Mouse (Mus musculus) midbrain, embryonic 11.5 days (tissue): ENCODE measurements around the gene Usp36. TPM values are rescaled to one million over a fixed set of nuclear protein-coding genes. Genes with fewer than 3 reads are reported as not detected.

Experiments
- ATAC-seq: fragments of 200-750 bp; cut with Nextera tagmentation; 2 replicates; pipeline ENCODE4 v1.8.0; 2017; ENCODE audit warnings: moderate TSS enrichment, moderate library complexity; ENCODE audit not compliant: low FRiP score
- DNase-seq: peaks from one replicate; pipeline ENCODE4 v3.0.0; 2015; ENCODE audit warnings: low spot score; ENCODE audit errors: missing footprints
- H3K27ac ChIP-seq: fragments of 300-500 bp; sonication (generic); 2 replicates; pipeline ENCODE4 v1.5.1; 2014; ENCODE audit warnings: low read depth, low read length
- H3K27me3 ChIP-seq: fragments of 300-500 bp; sonication (generic); 2 replicates; pipeline ENCODE4 v1.6.1; 2014; ENCODE audit warnings: mild to moderate bottlenecking, low read length, moderate library complexity, mixed read lengths; ENCODE audit not compliant: control insufficient read depth, insufficient read depth
- H3K36me3 ChIP-seq: fragments of 300-500 bp; sonication (generic); 2 replicates; pipeline ENCODE4 v1.6.1; 2014; ENCODE audit warnings: mild to moderate bottlenecking, low read length, moderate library complexity, mixed read lengths; ENCODE audit not compliant: control insufficient read depth, insufficient read depth
- H3K4me1 ChIP-seq: fragments of 300-500 bp; sonication (generic); 2 replicates; pipeline ENCODE4 v1.6.1; 2014; ENCODE audit warnings: low read length; ENCODE audit not compliant: control insufficient read depth, insufficient read depth
- H3K4me2 ChIP-seq: fragments of 300-500 bp; sonication (generic); 2 replicates; pipeline ENCODE4 v1.6.1; 2014; ENCODE audit warnings: mild to moderate bottlenecking, moderate library complexity
- H3K4me3 ChIP-seq: fragments of 300-500 bp; sonication (generic); 2 replicates; pipeline ENCODE4 v1.5.1; 2014; ENCODE audit warnings: low read depth, low read length
- H3K9ac ChIP-seq: fragments of 300-500 bp; sonication (generic); 2 replicates; pipeline ENCODE4 v1.6.1; 2014; ENCODE audit warnings: low read length
- H3K9me3 ChIP-seq: fragments of 300-500 bp; sonication (generic); 2 replicates; pipeline ENCODE4 v1.6.1; 2016; ENCODE audit warnings: low read length; ENCODE audit not compliant: control insufficient read depth
- WGBS: fragments of 180-500 bp; shearing (Covaris S2); extraction: QIAGEN DNeasy Blood & Tissue Kit; methylation state at CpG from one replicate; pipeline ENCODE4 v1.1.7; 2014; 5-methylcytosine and 5-hydroxymethylcytosine counted together
- polyA plus RNA-seq: library from polyadenylated mRNA; unstranded; fragments of >200 nt; fragmentation: Nextera tagmentation; extraction: Ambion mirVana; gene quantifications from 2 replicates; pipeline ENCODE4 v1.2.1, GENCODE M21; 2014

Gene Usp36
- polyA plus RNA-seq, 1 experiment from 2014 or later: 9.0 TPM

DNA sequence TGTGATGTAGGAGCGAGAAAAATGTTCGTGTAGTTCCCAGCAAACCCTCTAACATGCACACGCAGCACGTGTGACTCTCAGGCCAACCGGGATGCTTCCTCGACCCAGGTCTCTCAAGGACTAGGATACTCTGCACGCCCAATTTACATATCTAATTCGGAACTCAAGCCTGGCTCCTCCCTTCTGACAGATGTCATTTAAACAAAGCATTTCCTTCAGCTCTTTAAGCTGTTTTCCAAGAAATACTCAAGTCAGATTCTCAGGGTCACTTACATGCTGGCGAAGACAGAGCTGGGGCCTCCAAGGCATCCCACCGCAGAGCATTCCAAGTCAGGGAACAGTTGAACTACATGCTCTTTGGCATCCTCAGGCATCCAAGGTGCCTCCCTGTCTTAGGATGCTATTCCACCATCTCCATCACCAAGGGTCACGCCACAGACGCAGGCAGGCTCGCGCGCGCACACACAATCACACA lies 970 bp downstream of the Usp36 start:
- Histone ChIP-seq H3K27ac (no peak overlapping the region), H3K27me3 (no peaks in the 10 kb centered on the region), H3K9me3 (no peaks in the 10 kb centered on the region), H3K4me3 (peak overlapping the region; percentile 66), H3K36me3 (peaks cover 15% of the 10 kb centered on the region; the same call in 1 of the 2 replicates), H3K9ac (peak overlapping the region; percentile 76), H3K4me1 (peaks cover 17% of the 10 kb centered on the region), H3K4me2 (peak overlapping the region; percentile 94)
- WGBS: under 1% methylated on average over 16 of the region's 16 CpGs
- ATAC-seq: no peak
- DNase-seq: peak; percentile 90

GRCm38 (mm10) chr11:118287573-118287972 lies 2.5 kb downstream of the Usp36 start:
- no peak overlapping the region for H3K9ac ChIP-seq
- no peaks in the 10 kb centered on the region for H3K27me3 ChIP-seq
- H3K36me3 ChIP-seq: peaks cover 19% of the 10 kb centered on the region
- no peak overlapping the region for H3K27ac ChIP-seq
- DNase-seq (no peak), ATAC-seq (no peak)
- no peak overlapping the region for H3K4me2 ChIP-seq
- WGBS: 96% methylated on average over 9 of the region's 9 CpGs
- peaks cover 16% of the 10 kb centered on the region for H3K4me1 ChIP-seq
- no peaks in the 10 kb centered on the region for H3K9me3 ChIP-seq
- no peak overlapping the region for H3K4me3 ChIP-seq

DNA sequence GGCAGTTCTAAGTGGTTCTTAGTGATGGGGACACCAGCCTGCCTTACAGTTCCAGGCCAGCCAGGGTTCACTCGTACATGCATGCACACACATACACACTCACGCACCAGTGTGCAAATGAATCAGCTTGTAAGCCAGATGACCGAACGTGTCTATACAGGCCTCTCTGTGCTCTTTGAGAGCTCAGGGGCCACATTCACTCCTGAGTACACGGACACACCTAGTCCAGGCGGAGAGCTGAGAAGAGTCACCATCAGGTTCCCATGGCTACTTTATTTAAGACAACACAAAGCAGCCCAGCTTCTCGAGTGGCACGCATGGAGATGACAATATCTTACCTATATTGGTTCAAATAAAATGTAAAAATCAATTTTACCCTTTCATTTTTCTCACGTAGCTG lies 3.6 kb downstream of the Usp36 start:
- peaks cover 23% of the 10 kb centered on the region for H3K36me3 ChIP-seq
- H3K27ac ChIP-seq: no peak overlapping the region
- no peak overlapping the region for H3K4me2 ChIP-seq
- H3K9me3 ChIP-seq: no peaks in the 10 kb centered on the region
- H3K4me3 ChIP-seq: no peak overlapping the region
- 93% methylated on average over 9 of the region's 9 CpGs for WGBS
- no peaks in the 10 kb centered on the region for H3K27me3 ChIP-seq
- DNase-seq (no peak), ATAC-seq (no peak)
- no peak overlapping the region for H3K9ac ChIP-seq
- H3K4me1 ChIP-seq: peaks cover 14% of the 10 kb centered on the region

- Histone ChIP-seq H3K4me1 (peaks cover 11% of the 10 kb centered on the region), H3K9me3 (no peaks in the 10 kb centered on the region), H3K4me3 (no peak overlapping the region), H3K36me3 (peaks cover 23% of the 10 kb centered on the region), H3K27me3 (no peaks in the 10 kb centered on the region), H3K4me2 (no peak overlapping the region), H3K9ac (no peak overlapping the region), H3K27ac (no peak overlapping the region)
- 93% methylated on average over 13 of the region's 13 CpGs for WGBS
- DNase-seq (no peak), ATAC-seq (no peak)
Measured at GRCm38 (mm10) chr11:118285791-118286190, 4.3 kb downstream of the Usp36 start.

DNA sequence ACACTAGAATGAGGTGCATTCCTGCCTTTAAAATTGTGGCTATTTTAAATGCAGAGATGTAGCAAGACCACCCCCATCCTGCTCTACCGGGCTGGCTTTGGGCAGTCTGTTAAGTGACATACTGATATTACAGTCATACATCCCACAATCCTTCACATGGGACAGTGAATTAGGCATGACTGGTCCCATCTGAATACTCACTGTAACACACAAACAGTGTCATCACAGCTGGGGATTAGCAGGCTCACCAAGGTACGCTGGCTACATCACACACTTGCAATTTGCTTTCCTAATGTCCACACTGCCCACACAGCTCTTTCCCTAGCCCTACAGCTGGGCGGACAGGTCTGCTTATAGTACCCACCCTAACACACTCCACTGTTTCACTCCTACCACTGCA lies 9.8 kb downstream of the Usp36 start:
- Histone ChIP-seq H3K9me3 (no peaks in the 10 kb centered on the region), H3K9ac (no peak overlapping the region), H3K4me3 (no peak overlapping the region), H3K27ac (no peak overlapping the region), H3K36me3 (peaks cover 31% of the 10 kb centered on the region), H3K4me1 (no peaks in the 10 kb centered on the region), H3K4me2 (no peak overlapping the region), H3K27me3 (no peaks in the 10 kb centered on the region)
- DNase-seq: no peak
- no peak for ATAC-seq
- 93% methylated on average over 3 of the region's 3 CpGs for WGBS

DNA sequence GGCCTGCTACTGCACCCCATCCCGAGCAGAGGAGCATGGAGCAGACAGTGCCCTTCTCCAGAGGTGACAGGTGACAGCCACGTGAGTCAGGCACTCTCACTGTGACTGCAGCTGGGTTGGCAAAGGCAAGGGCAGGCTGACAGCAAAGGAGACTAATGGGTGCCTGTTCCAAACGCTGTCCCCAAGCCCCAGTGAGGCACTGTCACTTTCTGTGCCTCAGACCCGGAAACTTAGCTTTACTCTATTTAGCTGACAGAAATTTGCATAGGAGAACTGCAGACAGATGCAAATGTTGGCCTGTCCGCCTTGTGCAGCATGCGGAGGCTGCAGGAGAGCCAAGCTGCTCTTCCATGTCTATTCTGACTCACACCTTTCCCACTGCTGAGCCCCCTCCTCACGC lies 13.7 kb downstream of the Usp36 start:
- peaks cover 36% of the 10 kb centered on the region for H3K36me3 ChIP-seq
- H3K4me2 ChIP-seq: no peak overlapping the region
- DNase-seq (no peak), ATAC-seq (no peak)
- H3K4me3 ChIP-seq: no peak overlapping the region
- no peak overlapping the region for H3K27ac ChIP-seq
- no peaks in the 10 kb centered on the region for H3K4me1 ChIP-seq
- WGBS: 91% methylated on average over 7 of the region's 7 CpGs
- no peaks in the 10 kb centered on the region for H3K27me3 ChIP-seq
- H3K9me3 ChIP-seq: no peaks in the 10 kb centered on the region
- no peak overlapping the region for H3K9ac ChIP-seq

DNA sequence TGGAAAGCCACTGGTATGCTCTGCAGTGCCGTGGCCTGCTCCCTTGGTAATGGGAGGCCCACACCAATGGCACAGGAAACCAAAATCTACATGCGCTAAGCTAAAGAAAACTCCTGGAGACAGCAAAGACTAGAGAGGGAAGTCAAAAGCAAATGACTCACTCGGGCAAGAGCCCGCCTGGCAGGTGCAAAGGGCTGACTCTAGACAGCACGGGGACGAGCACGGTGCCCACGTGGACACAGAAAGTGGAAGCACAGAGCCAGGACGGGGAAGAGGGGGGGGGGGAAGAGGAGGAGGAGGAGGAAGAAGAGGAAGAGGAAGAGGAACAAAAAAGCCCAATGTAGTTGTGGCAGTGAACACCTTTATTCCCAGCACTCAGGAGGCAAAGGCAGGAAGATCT lies 15.0 kb downstream of the Usp36 start:
- Histone ChIP-seq H3K9me3 (no peaks in the 10 kb centered on the region), H3K36me3 (peaks cover 43% of the 10 kb centered on the region), H3K27ac (no peak overlapping the region), H3K4me3 (no peak overlapping the region), H3K27me3 (no peaks in the 10 kb centered on the region), H3K4me1 (no peaks in the 10 kb centered on the region), H3K9ac (no peak overlapping the region), H3K4me2 (no peak overlapping the region)
- 97% methylated on average over 9 of the region's 9 CpGs for WGBS
- ATAC-seq: no peak
- peak; percentile 59 for DNase-seq

DNA sequence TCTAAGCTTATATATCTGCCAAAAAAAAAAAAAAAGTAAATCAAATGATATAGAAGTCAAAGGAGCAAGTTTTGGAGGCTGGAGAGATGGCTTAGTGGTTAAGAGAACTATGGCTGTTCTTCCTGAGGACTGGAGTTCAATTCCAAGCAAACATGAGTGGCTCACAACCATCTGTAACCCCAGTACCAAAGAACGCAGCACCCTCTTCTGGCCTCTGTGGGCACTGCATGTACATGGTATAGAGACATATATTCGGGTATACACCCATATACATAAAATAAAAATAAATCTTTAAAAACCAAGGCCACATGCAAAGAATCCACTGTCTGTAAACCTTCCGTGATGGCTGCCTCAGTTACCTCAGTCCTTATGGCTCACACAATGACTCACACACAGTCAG lies 20.2 kb downstream of the Usp36 start:
- no peak overlapping the region for H3K4me3 ChIP-seq
- no peaks in the 10 kb centered on the region for H3K4me1 ChIP-seq
- ATAC-seq: no peak
- H3K9ac ChIP-seq: no peak overlapping the region
- 91% methylated on average over 3 of the region's 3 CpGs for WGBS
- no peak overlapping the region for H3K4me2 ChIP-seq
- H3K9me3 ChIP-seq: no peaks in the 10 kb centered on the region
- no peaks in the 10 kb centered on the region for H3K27me3 ChIP-seq
- peaks cover 39% of the 10 kb centered on the region for H3K36me3 ChIP-seq
- no peak overlapping the region for H3K27ac ChIP-seq
- no peak for DNase-seq

- Histone ChIP-seq H3K9me3 (no peaks in the 10 kb centered on the region), H3K36me3 (peaks cover 48% of the 10 kb centered on the region), H3K27ac (no peak overlapping the region), H3K4me3 (no peak overlapping the region), H3K9ac (no peak overlapping the region), H3K27me3 (no peaks in the 10 kb centered on the region), H3K4me2 (no peak overlapping the region), H3K4me1 (no peaks in the 10 kb centered on the region)
- ATAC-seq: no peak
- 92% methylated on average over 7 of the region's 7 CpGs for WGBS
- DNase-seq: peak; percentile 17
Measured at GRCm38 (mm10) chr11:118266666-118267046, 23.4 kb downstream of the Usp36 start.
